Comparison of ENCODE assay signal across 23 mouse cellular contexts in the genomic region with DNA sequence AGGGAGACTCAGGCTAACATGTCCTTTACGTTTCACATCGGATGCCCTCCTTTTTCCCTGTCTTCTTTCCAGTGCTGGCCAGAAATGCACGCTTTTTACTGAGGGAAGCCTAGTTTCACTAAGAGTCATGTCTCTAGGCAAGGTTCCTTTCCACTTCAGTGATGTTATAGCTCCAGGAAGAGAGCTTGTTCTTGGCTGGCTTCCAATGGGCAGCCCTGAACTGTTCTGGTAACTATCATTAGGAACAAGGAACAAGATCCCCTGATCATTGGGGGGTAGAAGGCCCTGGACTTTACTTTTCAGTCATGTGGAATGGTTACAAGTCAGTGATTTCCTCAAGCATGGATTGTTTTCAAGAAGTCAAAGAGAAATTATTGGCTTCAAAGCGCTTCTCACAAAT. TPM values are rescaled to one million over a fixed set of nuclear protein-coding genes. Genes with fewer than 3 reads are reported as not detected.
DNase-seq lines count a peak whose midpoint lies in the region; ATAC-seq and TF ChIP-seq lines count a peak whose summit lies in the region.
"Had no signal": no experiment of that assay in that cellular context is flagged by ENCODE, and none has a peak within 500 bp of the region (broad histone marks: within the 10 kb centered on the region; RNA-seq: fewer than 3 reads in every experiment).

No protein-coding gene starts in this region.

- H3K36me3 ChIP-seq in kidney, postnatal 0 days (ENCODE audit: insufficient read depth, low read length) = no peaks in the 10 kb centered on the region
- H3K36me3 ChIP-seq in stomach, postnatal 0 days (ENCODE audit: control insufficient read depth, insufficient read depth, low read length) = no peaks in the 10 kb centered on the region
- H3K36me3 ChIP-seq: G1E; limb, embryonic 13.5 days; midbrain, embryonic 12.5 days; neural tube, embryonic 12.5 days had no signal

- no peak overlapping the region for H3K9ac ChIP-seq in kidney, postnatal 0 days (ENCODE audit: low read depth, low read length)
- no peak overlapping the region for H3K9ac ChIP-seq in stomach, postnatal 0 days (ENCODE audit: low read length)
- H3K9ac ChIP-seq: forebrain, embryonic 13.5 days; limb, embryonic 13.5 days; midbrain, embryonic 12.5 days; neural tube, embryonic 12.5 days had no signal

- TF ChIP-seq CTCF in kidney, postnatal 0 days (IDR thresholded peaks at IDR 0.05; ENCODE audit: low read depth) = no peak
- TF ChIP-seq CTCF in stomach, postnatal 0 days (IDR thresholded peaks at IDR 0.05; ENCODE audit: low read depth) = no peak

- H3K4me1 ChIP-seq in kidney, postnatal 0 days (replicated peaks; ENCODE audit: insufficient read depth, low read length) = no peaks in the 10 kb centered on the region
- no peaks in the 10 kb centered on the region for H3K4me1 ChIP-seq in stomach, postnatal 0 days (replicated peaks; ENCODE audit: control insufficient read depth, insufficient read depth)
- H3K4me1 ChIP-seq: forebrain, embryonic 13.5 days; limb, embryonic 13.5 days; megakaryocyte, embryonic 14.5 days; midbrain, embryonic 12.5 days; neural tube, embryonic 12.5 days had no signal

- 86% methylated on average over 4 of the region's 4 CpGs for WGBS in kidney, postnatal 0 days
- 71% methylated on average over 4 of the region's 4 CpGs for whole genome bisulfite sequencing in stomach, postnatal 0 days

- H3K4me2 ChIP-seq in kidney, postnatal 0 days (ENCODE audit: low read length) = no peak overlapping the region
- no peak overlapping the region for H3K4me2 ChIP-seq in stomach, postnatal 0 days (replicated peaks; ENCODE audit: low read depth)
- H3K4me2 ChIP-seq: forebrain, embryonic 13.5 days; limb, embryonic 13.5 days; liver, embryonic 11.5 days; midbrain, embryonic 12.5 days; neural tube, embryonic 12.5 days had no signal

- no peak overlapping the region for H3K27ac ChIP-seq in kidney, postnatal 0 days
- H3K27ac ChIP-seq in stomach, postnatal 0 days (replicated peaks) = no peak overlapping the region
- H3K27ac ChIP-seq: forebrain, embryonic 13.5 days; limb, embryonic 13.5 days; midbrain, embryonic 12.5 days; neural tube, embryonic 12.5 days had no signal

- H3K4me3 ChIP-seq in kidney, postnatal 0 days (replicated peaks; ENCODE audit: low read depth, low read length) = no peak overlapping the region
- H3K4me3 ChIP-seq in stomach, postnatal 0 days (ENCODE audit: low read depth, low read length) = no peak overlapping the region
- H3K4me3 ChIP-seq: forebrain, embryonic 13.5 days; limb, embryonic 13.5 days; megakaryocyte, embryonic 14.5 days; midbrain, embryonic 12.5 days; myocyte; neural tube, embryonic 12.5 days had no signal

- H3K27me3 ChIP-seq in kidney, postnatal 0 days (ENCODE audit: insufficient read depth, low read length) = no peaks in the 10 kb centered on the region
- H3K27me3 ChIP-seq in stomach, postnatal 0 days (ENCODE audit: control insufficient read depth, insufficient read depth, low read length) = no peaks in the 10 kb centered on the region
- H3K27me3 ChIP-seq: forebrain, embryonic 13.5 days; limb, embryonic 13.5 days; megakaryocyte, embryonic 14.5 days; midbrain, embryonic 12.5 days; neural tube, embryonic 12.5 days had no signal

- DNase-seq in cerebellum, postnatal 10 days = peak; percentile 24 to 29
- DNase-seq in cerebellum, adult 11 months = no peak
- DNase-seq in urinary bladder, postnatal 14 days (ENCODE audit: low spot score) = peak; percentile 12
- DNase-seq in urinary bladder, postnatal 4 days (ENCODE audit: low spot score in 2 of 2) = no peak
- peak; percentile 18 for DNase-seq in kidney, postnatal 0 days (ENCODE audit: low spot score)
- DNase-seq in kidney, postnatal 4 days = peak; percentile 11 to 27
- DNase-seq in stomach, postnatal 0 days (ENCODE audit: low spot score) = no peak
- no peak for DNase-seq in thymus, postnatal 10 days (ENCODE audit: low spot score in 2 of 2)
- DNase-seq: cerebellum, postnatal 25 days; gastrocnemius, postnatal 14 days; heart, postnatal 14 days; layer of hippocampus, adult 9-11 months; lung, postnatal 4 days; right cerebral cortex, postnatal 4 days had no signal

- no peaks in the 10 kb centered on the region for H3K9me3 ChIP-seq in kidney, postnatal 0 days (replicated peaks; ENCODE audit: low read length)
- no peaks in the 10 kb centered on the region for H3K9me3 ChIP-seq in stomach, postnatal 0 days (ENCODE audit: control insufficient read depth, low read length)
- H3K9me3 ChIP-seq: forebrain, embryonic 13.5 days; G1E; limb, embryonic 13.5 days; megakaryocyte, embryonic 14.5 days; midbrain, embryonic 12.5 days; neural tube, embryonic 12.5 days had no signal

- 0 out of 2 replicates have a peak, but pooled peaks have one; percentile 33 for ATAC-seq in kidney, postnatal 0 days (replicated peaks; ENCODE audit: low FRiP score, low read depth)
- no peak for ATAC-seq in stomach, postnatal 0 days (ENCODE audit: low FRiP score, low TSS enrichment)
- ATAC-seq: forebrain, embryonic 13.5 days; hindbrain, embryonic 16.5 days had no signal

- TF ChIP-seq EP300 in stomach, postnatal 0 days (optimal IDR thresholded peaks at IDR 0.05) = no peak

RNA-seq across cellular contexts. Expression of gene Steap1, which starts 19.2 kb away (rescaled TPM):
- polyA plus RNA-seq in kidney, postnatal 0 days (2015; fragmentation: Nextera tagmentation; extraction: Ambion mirVana) = 12.1 and 13.2 TPM in 2 replicates
- polyA plus RNA-seq in stomach, postnatal 0 days (2015; fragmentation: Nextera tagmentation; extraction: Ambion mirVana) = 10.8 and 11.8 TPM in 2 replicates
- polyA plus RNA-seq: G1E had no signal

RNA-seq across cellular contexts. Expression of gene Steap2, which starts 35.5 kb away (rescaled TPM):
- polyA plus RNA-seq in kidney, postnatal 0 days (2015; fragmentation: Nextera tagmentation; extraction: Ambion mirVana) = 24.8 and 25.0 TPM in 2 replicates
- 4.2 and 5.0 TPM in 2 replicates for polyA plus RNA-seq in stomach, postnatal 0 days (2015; fragmentation: Nextera tagmentation; extraction: Ambion mirVana)
- polyA plus RNA-seq: G1E had no signal

Comparison
In these comparisons a context has a peak if more than half of its experiments do, and no peak if none do; other contexts are left out.
1. DNase-seq: peak in cerebellum, postnatal 10 days (2 of 2), urinary bladder, postnatal 14 days (single experiment), kidney, postnatal 0 days (single experiment) and kidney, postnatal 4 days (2 of 2); none in cerebellum, adult 11 months (single experiment), urinary bladder, postnatal 4 days (0 of 2), stomach, postnatal 0 days (single experiment) and thymus, postnatal 10 days (0 of 2).